Mouse (Mus musculus) heart, postnatal 4 days (tissue): ENCODE data around the gene Atp6v0a4. TPM values are rescaled to one million over a fixed set of nuclear protein-coding genes. Genes with fewer than 3 reads are reported as not detected.

Experiments used
- DNase-seq: peaks from one replicate; pipeline ENCODE4 v3.0.0; 2021
- total RNA-seq, 2 experiments: library from RNA; stranded (reverse); gene quantifications; 2 replicates each; pipeline ENCODE4 v1.2.3; 2021

Gene Atp6v0a4
- 1 to 10 TPM; 2.1 to 2.9 TPM for total RNA-seq

DNA sequence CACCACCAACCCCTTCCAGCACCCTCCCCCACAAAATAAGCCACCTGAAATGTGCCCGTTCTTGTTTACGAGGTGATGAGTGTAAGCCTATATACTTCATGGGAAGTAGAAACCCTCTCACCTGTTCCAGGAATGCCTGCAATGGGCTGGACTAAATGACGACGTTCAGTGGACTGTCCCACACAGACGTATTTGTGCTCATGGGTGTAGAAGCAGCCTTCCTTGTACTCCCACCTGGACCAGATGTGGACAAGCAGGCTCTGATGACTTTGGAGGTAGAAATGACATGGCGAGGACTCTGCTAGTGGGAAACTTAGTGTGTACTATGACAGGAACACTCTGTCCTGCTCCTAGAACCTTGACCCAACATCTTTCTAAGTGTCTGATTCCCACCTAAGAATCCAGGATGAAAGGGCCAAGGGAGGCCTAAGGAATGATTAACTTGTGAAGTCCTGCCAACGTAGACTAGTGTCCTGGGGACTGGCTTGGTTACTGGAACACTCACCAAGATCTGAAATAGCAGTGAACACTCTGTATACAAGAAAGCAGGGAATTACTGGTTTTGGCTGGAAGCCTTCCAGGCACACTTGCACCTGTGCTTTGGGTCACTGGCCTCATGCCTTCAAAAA is at the start of gene Atp6v0a4:
Gene Atp6v0a4 (minus strand): TSS at position 380 of the 629 bp plus-strand sequence.
- DNase-seq: no peak

- no peak for DNase-seq
Measured at GRCm38 (mm10) chr6:38165385-38165784, 41.0 kb upstream of the Atp6v0a4 start.

DNA sequence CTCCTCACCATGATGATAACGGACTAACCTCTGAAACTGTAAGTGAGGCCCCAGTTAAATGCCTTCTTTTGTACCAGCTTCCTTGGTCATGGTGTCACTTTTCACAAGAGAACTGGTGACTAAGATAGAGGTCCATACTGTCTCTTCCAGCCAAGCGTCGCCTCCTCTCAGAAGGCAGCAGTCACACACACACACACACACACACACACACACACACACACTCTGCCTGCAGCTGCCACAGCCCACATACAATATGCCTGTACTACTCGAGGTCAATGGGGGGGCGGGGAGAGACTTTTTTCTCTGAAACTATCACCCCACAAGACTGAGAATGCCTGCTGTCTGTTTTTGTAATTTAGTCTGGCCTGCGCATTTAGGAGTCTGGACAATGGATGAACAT is 40.3 kb upstream of the Atp6v0a4 start:
- no peak for DNase-seq

DNA sequence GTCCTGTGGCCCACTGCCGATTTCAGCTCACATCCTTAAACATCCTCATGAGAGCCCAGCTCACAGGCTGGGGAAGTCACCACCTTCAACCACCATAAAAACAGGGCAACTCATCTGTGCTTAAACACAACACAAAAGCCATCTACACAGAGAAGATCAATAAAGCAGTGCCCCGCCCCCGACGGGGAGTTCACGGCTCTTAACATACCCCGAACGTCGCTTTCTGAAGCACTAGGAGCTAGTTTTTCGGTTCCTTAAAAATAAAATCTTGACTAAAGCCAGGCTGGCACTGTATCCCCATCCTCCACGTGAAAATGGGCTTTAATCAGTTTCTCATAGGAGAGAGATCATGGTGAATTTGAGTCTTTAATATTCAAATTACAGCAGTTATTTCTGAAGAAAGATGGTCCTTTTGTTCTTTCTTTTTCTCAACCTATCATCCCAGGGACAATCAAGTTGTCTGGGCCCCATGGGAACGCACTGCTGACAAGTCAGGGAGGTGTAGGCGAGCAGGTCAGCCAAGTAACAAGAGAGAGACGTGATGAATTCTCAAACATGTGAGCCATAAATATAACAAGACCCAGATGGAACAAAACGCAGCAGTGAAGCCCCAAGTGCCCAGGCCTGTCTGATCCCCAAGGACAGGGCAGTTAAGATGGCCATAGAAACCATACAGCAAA is 38.6 kb upstream of the Atp6v0a4 start:
- DNase-seq: no peak

DNA sequence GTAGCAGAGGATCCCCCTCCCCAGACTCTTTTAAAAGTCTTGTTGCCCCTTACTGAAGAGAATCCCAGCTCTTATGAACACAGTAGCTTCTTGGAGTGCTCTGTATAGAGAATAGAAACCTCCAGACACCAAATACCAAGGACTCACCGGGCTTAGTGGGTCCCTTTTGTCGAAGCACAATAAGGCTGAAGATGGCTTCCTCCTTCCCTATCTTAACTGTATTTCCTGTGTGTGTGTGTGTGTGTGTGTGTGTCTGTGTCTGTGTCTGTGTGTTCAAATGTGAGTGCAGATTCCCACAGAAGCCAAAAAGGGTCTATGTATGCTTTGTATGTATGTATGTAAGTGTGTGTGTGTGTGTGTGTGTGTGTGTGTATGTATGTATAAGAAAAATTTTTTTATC is 36.2 kb upstream of the Atp6v0a4 start:
- no peak for DNase-seq

DNA sequence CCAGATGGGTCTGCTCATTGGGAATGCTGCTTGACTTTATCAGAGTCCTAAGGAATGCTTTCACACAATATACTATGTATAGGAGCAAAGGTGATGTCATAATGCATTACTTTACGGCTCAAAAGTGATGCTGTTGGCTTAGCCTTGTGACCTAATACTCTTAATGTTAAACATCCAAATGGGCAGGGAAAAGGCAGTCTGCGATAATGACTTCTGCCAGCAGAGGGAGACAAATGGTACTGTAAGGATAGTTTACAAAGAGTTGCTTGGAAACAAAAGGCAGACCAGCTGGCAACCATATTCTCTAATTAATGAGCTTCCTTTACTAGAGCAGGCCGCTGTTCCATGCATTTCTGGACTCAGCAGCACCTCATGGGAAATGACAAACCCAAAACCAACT is 35.7 kb upstream of the Atp6v0a4 start:
- DNase-seq: peak; percentile 95

DNA sequence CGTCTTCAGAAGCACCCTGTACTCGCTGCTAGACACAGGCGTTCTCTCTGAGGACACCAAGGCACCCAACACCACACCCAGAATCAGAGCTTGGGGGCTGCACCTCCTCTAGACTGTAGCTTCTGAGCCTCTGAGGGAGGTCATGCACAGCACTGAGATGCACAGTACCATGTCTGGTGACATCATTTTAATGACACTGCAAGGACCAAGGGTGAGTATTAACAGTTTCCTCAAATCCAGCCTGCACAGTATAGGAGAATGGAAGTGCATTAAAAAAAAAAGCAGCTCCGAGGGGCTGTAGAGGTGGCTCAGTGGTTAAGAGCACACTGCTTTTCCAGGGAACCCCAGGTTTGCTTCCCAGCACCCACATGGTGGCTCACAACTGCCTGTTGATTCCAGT is 35.2 kb upstream of the Atp6v0a4 start:
- no peak for DNase-seq

GRCm38 (mm10) chr6:38157925-38158324 is 33.5 kb upstream of the Atp6v0a4 start:
- no peak for DNase-seq

- no peak for DNase-seq
Measured at GRCm38 (mm10) chr6:38156204-38156603, 31.8 kb upstream of the Atp6v0a4 start.

- DNase-seq: no peak
Measured at GRCm38 (mm10) chr6:38152305-38152704, 27.9 kb upstream of the Atp6v0a4 start.

DNA sequence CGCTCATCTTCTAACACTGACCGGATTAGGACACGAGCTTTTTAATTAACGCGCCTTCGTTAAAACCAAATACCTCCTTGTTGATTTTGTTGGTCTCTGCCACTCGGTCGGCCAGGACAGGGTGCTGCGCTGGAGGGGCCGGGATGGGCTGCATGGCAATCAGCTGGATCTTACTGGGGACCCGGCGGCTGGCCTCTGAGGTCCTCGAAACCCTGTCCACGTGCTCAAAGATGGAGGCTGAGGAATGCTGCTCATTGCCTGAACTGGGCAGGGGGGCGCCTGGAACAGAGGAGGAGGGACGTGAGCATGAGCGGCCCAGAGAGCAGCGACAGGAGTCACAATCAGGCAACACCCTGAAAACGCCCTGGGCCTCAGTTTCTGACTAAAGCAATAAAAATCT is 25.1 kb upstream of the Atp6v0a4 start:
- DNase-seq: no peak

DNA sequence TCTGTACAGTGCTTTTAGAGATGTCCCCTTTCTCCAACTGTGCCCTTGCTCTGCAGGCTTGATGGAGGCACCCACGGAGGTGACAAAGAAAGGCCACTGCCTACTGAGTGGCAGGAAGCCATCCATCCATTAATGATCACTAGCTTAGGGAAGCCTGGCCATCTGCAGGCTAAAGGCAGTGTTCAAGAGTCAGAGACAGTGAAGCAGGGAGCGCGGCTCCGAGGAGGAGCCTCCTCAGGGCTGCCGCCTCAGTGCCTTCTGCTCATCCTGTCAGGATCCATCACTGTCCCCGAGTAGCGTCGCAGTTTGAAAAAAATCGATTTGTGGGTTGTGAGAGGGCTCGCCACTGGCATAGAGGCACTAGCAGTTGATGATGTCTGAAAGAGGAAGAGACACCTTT is 24.2 kb upstream of the Atp6v0a4 start:
- no peak for DNase-seq

DNA sequence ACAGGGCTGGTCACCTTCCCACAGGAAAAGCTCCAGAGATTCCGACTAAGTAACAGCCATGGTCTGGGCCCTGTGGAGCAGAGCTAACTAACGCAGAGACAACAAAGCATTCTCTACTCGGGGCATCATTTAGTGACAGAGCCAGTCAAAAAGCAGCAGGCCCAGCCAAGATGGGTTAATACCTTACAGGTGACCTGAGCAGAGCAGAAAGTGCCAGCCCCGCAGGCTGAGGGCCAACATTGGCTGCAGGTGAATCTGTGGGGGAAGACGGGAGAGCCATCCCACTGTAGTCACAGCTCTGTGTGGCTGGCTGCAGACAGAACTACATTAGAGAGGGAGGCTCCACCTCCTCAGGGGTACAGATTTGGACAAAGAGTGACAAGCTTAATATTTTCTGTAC is 22.9 kb upstream of the Atp6v0a4 start:
- DNase-seq: no peak

DNA sequence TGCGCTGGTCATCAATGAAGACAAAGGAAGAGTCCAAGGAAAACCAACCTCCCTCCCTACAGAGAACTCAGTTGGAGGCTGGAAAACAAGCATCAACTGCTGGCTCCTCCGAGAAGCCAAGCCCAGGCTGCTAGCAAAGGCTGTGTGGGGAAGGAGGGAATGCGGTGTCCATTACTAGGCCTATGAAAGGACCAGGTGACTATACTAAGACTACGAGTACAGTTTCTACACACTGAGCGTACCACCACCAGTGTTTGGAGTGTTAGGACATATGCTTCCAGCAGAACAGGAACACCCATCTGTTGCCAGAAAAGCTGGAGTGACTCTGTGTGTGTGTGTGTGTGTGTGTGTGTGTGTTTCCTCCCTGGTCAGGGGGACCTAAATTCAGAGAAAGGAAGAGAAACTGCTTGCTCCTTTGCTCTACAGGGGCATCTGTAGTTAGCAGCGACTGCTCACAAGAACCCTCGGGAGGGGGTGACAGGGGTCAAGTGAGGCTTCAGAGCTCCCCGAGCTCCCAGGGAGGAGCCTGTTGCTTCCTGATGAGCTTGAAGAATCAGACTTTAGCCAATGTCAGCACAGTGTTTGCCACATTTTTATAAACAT is 21.2 kb upstream of the Atp6v0a4 start:
- no peak for DNase-seq

DNA sequence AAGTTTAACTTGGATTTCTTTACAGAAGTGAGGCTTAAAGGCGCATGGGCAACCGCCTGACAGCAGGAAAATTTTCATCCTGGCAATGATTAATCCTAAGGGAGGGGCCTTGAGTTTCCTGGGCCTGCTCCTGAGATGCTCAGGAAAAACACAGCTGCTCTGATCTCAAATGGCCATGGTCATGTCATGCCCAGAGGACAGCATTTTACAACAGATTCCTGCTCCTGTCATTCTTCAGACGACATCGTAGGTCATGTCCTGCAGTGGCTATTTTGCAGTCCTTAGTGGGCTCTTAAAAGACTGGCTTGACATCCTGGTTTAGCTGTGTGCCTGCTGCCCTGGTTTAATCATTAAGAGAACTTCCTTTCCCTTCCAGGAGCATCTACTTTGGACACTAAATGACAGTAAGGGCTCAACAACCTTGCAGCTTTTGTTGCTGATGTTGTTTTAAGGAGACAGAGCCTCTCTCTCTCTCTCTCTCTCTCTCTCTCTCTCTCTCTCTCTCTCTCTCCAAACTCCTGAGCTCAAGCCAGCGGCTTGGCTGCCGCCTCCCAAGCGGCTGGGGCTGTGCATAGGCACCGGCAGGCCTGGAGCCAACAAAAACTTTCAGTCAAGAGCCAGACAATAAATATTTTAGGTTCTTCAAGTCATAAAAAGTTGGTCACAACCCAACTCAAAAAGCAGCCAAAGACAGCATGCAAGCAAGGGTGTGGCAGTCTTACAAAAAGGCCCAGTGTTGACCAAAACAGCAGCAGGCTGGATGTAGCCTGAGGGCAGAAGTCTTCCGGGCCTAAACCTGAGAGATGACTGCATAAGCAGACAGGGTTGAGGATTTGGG is 20.0 kb upstream of the Atp6v0a4 start:
- peak; percentile 76 for DNase-seq

DNA sequence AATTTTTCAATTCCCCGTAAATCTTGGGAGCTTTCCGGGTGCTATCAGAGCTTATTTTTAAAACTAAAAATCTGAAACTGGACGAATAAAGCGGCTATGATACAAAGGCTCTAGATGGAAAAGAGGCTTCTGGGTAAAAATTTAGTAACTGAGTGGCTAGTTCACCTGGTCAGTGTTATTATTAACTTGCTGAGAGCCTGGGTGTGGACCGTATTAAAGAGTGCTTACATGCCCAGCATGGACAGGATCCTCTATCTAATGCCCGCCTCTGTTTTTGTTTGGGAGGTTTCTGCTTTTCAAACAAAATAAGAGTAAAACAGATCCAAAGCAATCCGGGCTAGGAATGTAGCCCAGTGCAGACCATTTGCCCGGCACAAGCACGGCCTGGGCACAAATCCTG is 16.0 kb upstream of the Atp6v0a4 start:
- no peak for DNase-seq

- DNase-seq: no peak
Measured at GRCm38 (mm10) chr6:38139086-38139485, 14.7 kb upstream of the Atp6v0a4 start.

GRCm38 (mm10) chr6:38134806-38135559 is 10.6 kb upstream of the Atp6v0a4 start:
- peak; percentile 48 for DNase-seq

DNA sequence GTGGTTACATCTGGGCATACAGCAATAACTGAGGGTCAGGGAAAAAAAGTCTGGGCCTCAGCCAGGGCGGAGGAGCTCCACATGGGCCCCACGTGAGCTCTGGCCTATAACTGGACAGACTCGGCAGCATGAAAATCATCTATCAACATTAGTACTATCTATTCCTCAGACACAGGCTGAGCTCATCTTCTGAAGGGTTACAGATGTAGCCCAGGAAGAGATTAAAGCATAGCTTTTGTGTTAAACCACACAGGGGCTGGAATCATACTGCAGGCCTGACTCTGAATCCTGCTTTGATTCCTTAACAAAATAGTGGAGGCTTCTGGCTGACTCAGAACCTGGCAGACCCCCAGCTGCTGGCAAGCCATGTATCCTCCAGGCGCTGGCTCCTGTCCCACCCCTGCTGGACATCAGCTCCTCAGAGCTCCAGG is 7.4 kb upstream of the Atp6v0a4 start:
- DNase-seq: peak; percentile 82

DNA sequence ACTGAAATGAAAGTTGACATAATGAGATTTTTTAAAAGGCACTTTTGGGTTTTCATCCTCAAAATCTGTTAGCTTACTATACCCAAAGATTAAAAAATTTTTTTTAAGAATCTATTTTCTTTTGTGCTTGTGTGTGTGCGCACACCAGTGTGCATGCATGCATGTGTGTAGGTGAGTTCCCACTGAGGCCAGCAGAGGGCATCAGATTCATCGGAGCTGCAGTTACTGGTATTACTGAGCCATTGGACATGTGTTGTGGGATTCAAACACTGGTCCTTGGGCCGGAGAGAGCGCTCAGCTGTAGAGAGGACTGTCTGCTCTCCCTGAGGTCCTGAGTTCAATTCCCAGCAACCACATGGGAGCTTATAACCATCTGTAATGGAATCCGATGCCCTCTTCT is 5.5 kb upstream of the Atp6v0a4 start:
- DNase-seq: no peak

DNA sequence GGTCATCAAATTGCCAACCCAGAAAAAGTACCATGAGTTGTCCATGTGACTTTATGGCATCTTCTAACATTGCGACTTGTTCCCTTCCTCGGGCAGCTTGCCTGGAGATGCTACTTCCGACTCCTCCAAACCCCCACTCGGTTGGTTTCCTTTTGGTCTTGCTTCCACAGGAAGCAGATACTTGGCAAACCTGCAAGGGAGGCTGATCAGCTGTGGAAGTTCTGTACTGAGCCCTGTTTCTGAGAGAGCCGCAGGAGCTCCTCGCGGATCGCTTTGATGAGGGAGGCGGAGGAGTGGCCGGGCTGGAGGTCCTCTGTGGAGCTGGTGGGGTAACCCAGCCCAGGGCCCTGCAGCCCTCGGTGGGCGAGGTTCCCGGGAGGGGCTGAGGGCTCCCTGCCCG is 3.7 kb upstream of the Atp6v0a4 start:
- DNase-seq: no peak

- DNase-seq: no peak
Measured at GRCm38 (mm10) chr6:38125462-38125861, 1.1 kb upstream of the Atp6v0a4 start.
